Comparison of ENCODE assay signal across 9 mouse cellular contexts in the genomic region with DNA sequence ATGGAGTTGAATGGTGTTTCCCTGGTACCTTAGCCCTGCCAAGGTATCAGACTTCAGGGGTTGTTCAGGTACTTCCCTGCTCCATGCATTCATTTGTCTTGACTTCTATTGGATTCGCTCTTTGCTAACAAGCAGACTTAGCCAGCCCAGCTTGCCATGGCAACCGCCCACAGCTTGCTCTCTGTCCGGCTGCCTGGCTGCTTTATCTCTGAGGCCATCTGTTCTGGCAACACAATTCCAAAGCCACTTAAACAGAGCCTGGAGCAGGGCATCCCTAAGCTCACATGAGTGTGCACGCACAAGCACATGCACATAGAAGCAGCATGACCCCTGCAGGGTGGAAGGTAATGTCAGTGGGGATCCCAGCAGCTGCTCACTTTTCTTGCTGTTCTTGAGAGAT. TPM values are rescaled to one million over a fixed set of nuclear protein-coding genes. Genes with fewer than 3 reads are reported as not detected.
DNase-seq lines count a peak whose midpoint lies in the region; ATAC-seq lines count a peak whose summit lies in the region.
"Had no signal": no experiment of that assay in that cellular context is flagged by ENCODE, and none has a peak within 500 bp of the region (broad histone marks: within the 10 kb centered on the region; RNA-seq: fewer than 3 reads in every experiment).

No protein-coding gene starts in this region.

- H3K4me3 ChIP-seq in hindbrain, embryonic 15.5 days: no peak overlapping the region
- H3K4me3 ChIP-seq in kidney, embryonic 16.5 days (ENCODE audit: low read length): no peak overlapping the region
- H3K4me3 ChIP-seq: myocyte had no signal

- H3K36me3 ChIP-seq in hindbrain, embryonic 15.5 days: no peaks in the 10 kb centered on the region
- no peaks in the 10 kb centered on the region for H3K36me3 ChIP-seq in kidney, embryonic 16.5 days (ENCODE audit: insufficient read depth, low read length)

- H3K9me3 ChIP-seq in hindbrain, embryonic 15.5 days: no peaks in the 10 kb centered on the region
- H3K9me3 ChIP-seq in kidney, embryonic 16.5 days (ENCODE audit: low read length): no peaks in the 10 kb centered on the region

- DNase-seq in adipocyte (ENCODE audit: low spot score): peak; percentile 21
- peak; percentile 52 for DNase-seq in embryo, embryonic 10 days (ENCODE audit: low spot score)
- DNase-seq in neural tube, embryonic 10.5 days (ENCODE audit: extremely low spot score, low spot score): peak; percentile 35
- no peak for DNase-seq in testis, postnatal 10 days (ENCODE audit: low spot score)
- DNase-seq in gastrocnemius, postnatal 25 days: no peak
- DNase-seq in thymus, postnatal 0 days (ENCODE audit: low spot score): no peak

- H3K4me2 ChIP-seq in hindbrain, embryonic 15.5 days: no peak overlapping the region
- H3K4me2 ChIP-seq in kidney, embryonic 16.5 days (replicated peaks; ENCODE audit: low read depth, low read length): no peak overlapping the region

- peaks cover 28% of the 10 kb centered on the region for H3K4me1 ChIP-seq in hindbrain, embryonic 15.5 days (replicated peaks)
- no peaks in the 10 kb centered on the region for H3K4me1 ChIP-seq in kidney, embryonic 16.5 days (ENCODE audit: insufficient read depth, low read length)

- 12% methylated on average over 4 of the region's 4 CpGs for WGBS in hindbrain, embryonic 15.5 days
- whole genome bisulfite sequencing in kidney, embryonic 16.5 days: 46% methylated on average over 4 of the region's 4 CpGs

- H3K27me3 ChIP-seq in hindbrain, embryonic 15.5 days: no peaks in the 10 kb centered on the region
- peaks cover 3% of the 10 kb centered on the region; the same call in 1 of the 2 replicates for H3K27me3 ChIP-seq in kidney, embryonic 16.5 days (ENCODE audit: insufficient read depth, low read length)

- no peak overlapping the region for H3K9ac ChIP-seq in hindbrain, embryonic 15.5 days
- no peak overlapping the region for H3K9ac ChIP-seq in kidney, embryonic 16.5 days (replicated peaks; ENCODE audit: low read length)

- ATAC-seq in hindbrain, embryonic 15.5 days (ENCODE audit: low FRiP score, low read depth): peak; percentile 80
- ATAC-seq in kidney, embryonic 16.5 days (ENCODE audit: low FRiP score, low TSS enrichment): no peak

- peak overlapping the region; percentile 64 for H3K27ac ChIP-seq in hindbrain, embryonic 15.5 days (replicated peaks)
- no peak overlapping the region for H3K27ac ChIP-seq in kidney, embryonic 16.5 days (ENCODE audit: low read length)

RNA-seq across cellular contexts. Expression of gene Myt1, which starts 4.1 kb away (rescaled TPM):
- polyA plus RNA-seq in hindbrain, embryonic 15.5 days (2015; fragmentation: Nextera tagmentation; extraction: Ambion mirVana): 14.8 and 19.1 TPM in 2 replicates
- not detected for total RNA-seq in gastrocnemius, postnatal 25 days (2021)
- 0.27 and 0.31 TPM in 2 replicates for polyA plus RNA-seq in kidney, embryonic 16.5 days (2015; fragmentation: Nextera tagmentation; extraction: Ambion mirVana)
- polyA plus RNA-seq in thymus, postnatal 0 days (2015; fragmentation: Nextera tagmentation; extraction: Ambion mirVana): not detected in 2 replicates

RNA-seq across cellular contexts. Expression of gene Oprl1, which starts 44.2 kb away (rescaled TPM):
- 83.9 and 86.4 TPM in 2 replicates for polyA plus RNA-seq in hindbrain, embryonic 15.5 days (2015; fragmentation: Nextera tagmentation; extraction: Ambion mirVana)
- not detected for total RNA-seq in gastrocnemius, postnatal 25 days (2021)
- 0.50 and 0.67 TPM in 2 replicates for polyA plus RNA-seq in kidney, embryonic 16.5 days (2015; fragmentation: Nextera tagmentation; extraction: Ambion mirVana)
- polyA plus RNA-seq in thymus, postnatal 0 days (2015; fragmentation: Nextera tagmentation; extraction: Ambion mirVana): 0.12 and 0.14 TPM in 2 replicates
- polyA plus RNA-seq: myocyte had no signal

Comparison
In these comparisons a context has a peak if more than half of its experiments do, and no peak if none do; other contexts are left out.
1. DNase-seq: peak in adipocyte (single experiment), embryo, embryonic 10 days (single experiment) and neural tube, embryonic 10.5 days (single experiment); none in testis, postnatal 10 days (single experiment), gastrocnemius, postnatal 25 days (single experiment) and thymus, postnatal 0 days (single experiment).
2. RNA of gene Myt1, which starts 4.1 kb away (polyA plus RNA-seq): 14.8 to 19.1 TPM in hindbrain, embryonic 15.5 days; 0.27 to 0.31 TPM in kidney, embryonic 16.5 days and not detected in thymus, postnatal 0 days; every median in the first group is over 10 times any median in the second.
3. RNA of gene Oprl1, which starts 44.2 kb away (polyA plus RNA-seq): 83.9 to 86.4 TPM in hindbrain, embryonic 15.5 days; 0.50 to 0.67 TPM in kidney, embryonic 16.5 days and 0.12 to 0.14 TPM in thymus, postnatal 0 days; every median in the first group is over 10 times any median in the second.